Mouse (Mus musculus) MEL (cell line): ENCODE measurements around the gene Srrm3. TPM values are rescaled to one million over a fixed set of nuclear protein-coding genes. Genes with fewer than 3 reads are reported as not detected.

Experiments used
- DNase-seq: peaks from one replicate; pipeline ENCODE4 v3.0.0; 2011; ENCODE audit warnings: low read depth, low spot score
- H3K27ac ChIP-seq: 2 replicates; pipeline ENCODE4 v1.5.1; 2012; ENCODE audit warnings: low read depth, mild to moderate bottlenecking, control low read depth, low read length, moderate library complexity; ENCODE audit not compliant: control insufficient read depth
- H3K27me3 ChIP-seq, 2 experiments: fragments of 150-350 bp in 1 of 2; sonication (generic) in 1 of 2; 2 replicates each; pipeline ENCODE4 v1.6.1; 2012; ENCODE audit warnings: low read length in 2 of 2, mild to moderate bottlenecking in 2 of 2, improper control_type of control experiment in 1 of 2, moderate library complexity in 1 of 2; ENCODE audit not compliant: insufficient read depth in 2 of 2, control insufficient read depth in 1 of 2
- H3K36me3 ChIP-seq, 2 experiments: 2 replicates each; pipeline ENCODE4 v1.6.1; 2012 to 2014; ENCODE audit warnings: low read length in 2 of 2, improper control_type of control experiment in 1 of 2, inconsistent platforms in 1 of 2, mild to moderate bottlenecking in 1 of 2; ENCODE audit not compliant: insufficient read depth in 2 of 2, control insufficient read depth in 1 of 2
- H3K4me1 ChIP-seq, 2 experiments: fragments of 150-350 bp in 1 of 2; sonication (generic) in 1 of 2; 2 replicates each; pipeline ENCODE4 v1.6.1; 2012; ENCODE audit warnings: low read length in 2 of 2, improper control_type of control experiment in 1 of 2, mild to moderate bottlenecking in 1 of 2; ENCODE audit not compliant: insufficient read depth in 2 of 2, control insufficient read depth in 1 of 2
- H3K4me3 ChIP-seq, 2 experiments: fragments of 150-350 bp in 1 of 2; sonication (generic) in 1 of 2; 2 replicates each; pipeline ENCODE4 v1.5.1; 2012; ENCODE audit warnings: low read depth in 2 of 2, low read length in 2 of 2, mild to moderate bottlenecking in 2 of 2, moderate library complexity in 2 of 2, control low read depth in 1 of 2, improper control_type of control experiment in 1 of 2; ENCODE audit not compliant: control insufficient read depth in 1 of 2, insufficient read depth in 1 of 2
- H3K79me2 ChIP-seq: 2 replicates; pipeline ENCODE4 v1.6.1; 2012; ENCODE audit warnings: mild to moderate bottlenecking, low read length, moderate library complexity; ENCODE audit not compliant: control insufficient read depth, poor library complexity, insufficient read depth
- H3K9ac ChIP-seq: 2 replicates; pipeline ENCODE4 v1.6.1; 2012; ENCODE audit warnings: low read depth, mild to moderate bottlenecking, control low read depth, low read length, moderate library complexity; ENCODE audit not compliant: control insufficient read depth, poor library complexity, severe bottlenecking
- H3K9me3 ChIP-seq: fragments of 150-350 bp; sonication (generic); replicated peaks from 2 replicates; pipeline ENCODE4 v1.6.1; 2012; ENCODE audit warnings: mild to moderate bottlenecking, low read length, improper control_type of control experiment, moderate library complexity; ENCODE audit not compliant: insufficient read depth
- GABPA ChIP-seq: IDR thresholded peaks from 2 replicates; pipeline ENCODE4 v1.6.1; 2012; ENCODE audit warnings: low read depth, mild to moderate bottlenecking, inconsistent platforms, low read length, improper control_type of control experiment, moderate library complexity
- KAT2A ChIP-seq: conservative IDR thresholded peaks from 2 replicates; pipeline ENCODE4 v1.6.1; 2012; ENCODE audit warnings: low read depth, low read length, improper control_type of control experiment, inconsistent platforms
- MAZ ChIP-seq: IDR thresholded peaks from 2 replicates; pipeline ENCODE4 v1.6.1; 2012; ENCODE audit warnings: low read depth, mild to moderate bottlenecking, inconsistent platforms, low read length, improper control_type of control experiment
- MYC ChIP-seq: IDR thresholded peaks from 2 replicates; pipeline ENCODE4 v1.6.1; 2011; ENCODE audit warnings: low read depth, mild to moderate bottlenecking, low read length, improper control_type of control experiment, moderate library complexity
- NELFE ChIP-seq: IDR thresholded peaks from 2 replicates; pipeline ENCODE4 v1.6.1; 2011; ENCODE audit warnings: low read depth, low read length, improper control_type of control experiment
- RCOR1 ChIP-seq: IDR thresholded peaks from 2 replicates; pipeline ENCODE4 v1.6.1; 2012; ENCODE audit warnings: low read depth, mild to moderate bottlenecking, inconsistent platforms, low read length, improper control_type of control experiment
- SMC3 ChIP-seq: IDR thresholded peaks from 2 replicates; pipeline ENCODE4 v1.6.1; 2011; ENCODE audit warnings: low read depth, low read length, improper control_type of control experiment
- TCF12 ChIP-seq: IDR thresholded peaks from 2 replicates; pipeline ENCODE4 v1.6.1; 2014; ENCODE audit warnings: low read depth, mild to moderate bottlenecking, inconsistent platforms, low read length, improper control_type of control experiment, moderate library complexity
- USF1 ChIP-seq: IDR thresholded peaks from 2 replicates; pipeline ENCODE4 v1.6.1; 2014; ENCODE audit warnings: low read depth, mild to moderate bottlenecking, inconsistent platforms, low read length, improper control_type of control experiment, moderate library complexity
- USF2 ChIP-seq, 2 experiments: IDR thresholded peaks; 2 replicates each; pipeline ENCODE4 v1.6.1; 2011 to 2012; ENCODE audit warnings: improper control_type of control experiment in 2 of 2, low read length in 2 of 2, borderline replicate concordance in 1 of 2, inconsistent platforms in 1 of 2, low read depth in 1 of 2, mild to moderate bottlenecking in 1 of 2; ENCODE audit not compliant: insufficient read depth in 1 of 2
- ZC3H11A ChIP-seq: IDR thresholded peaks from 2 replicates; pipeline ENCODE4 v1.6.1; 2012; ENCODE audit warnings: low read depth, mild to moderate bottlenecking, inconsistent platforms, low read length, improper control_type of control experiment
- ZMIZ1 ChIP-seq: IDR thresholded peaks from 2 replicates; pipeline ENCODE4 v1.6.1; 2012; ENCODE audit warnings: low read depth, mild to moderate bottlenecking, inconsistent platforms, low read length, improper control_type of control experiment, moderate library complexity
- polyA plus RNA-seq, 2 experiments: library from polyadenylated mRNA; stranded (reverse) in 1 of 2; unstranded in 1 of 2; fragments of >175 nt in 1 of 2; fragments of >200 nt in 1 of 2; gene quantifications; 2 replicates each; pipeline versions ENCODE4 v1.2.1 to v1.2.4; 2012; ENCODE audit warnings: low replicate concordance in 2 of 2, low read depth in 1 of 2; ENCODE audit not compliant: insufficient read length in 2 of 2, insufficient read depth in 1 of 2, missing spikeins in 1 of 2
- total RNA-seq: library from RNA; depleted of rRNA; stranded (reverse); fragments of 300-350 nt; gene quantifications from 2 replicates; pipeline ENCODE4 v1.2.3, GENCODE M21; 2012

Gene Srrm3
- total and polyA plus RNA-seq, 3 experiments = not detected

DNA sequence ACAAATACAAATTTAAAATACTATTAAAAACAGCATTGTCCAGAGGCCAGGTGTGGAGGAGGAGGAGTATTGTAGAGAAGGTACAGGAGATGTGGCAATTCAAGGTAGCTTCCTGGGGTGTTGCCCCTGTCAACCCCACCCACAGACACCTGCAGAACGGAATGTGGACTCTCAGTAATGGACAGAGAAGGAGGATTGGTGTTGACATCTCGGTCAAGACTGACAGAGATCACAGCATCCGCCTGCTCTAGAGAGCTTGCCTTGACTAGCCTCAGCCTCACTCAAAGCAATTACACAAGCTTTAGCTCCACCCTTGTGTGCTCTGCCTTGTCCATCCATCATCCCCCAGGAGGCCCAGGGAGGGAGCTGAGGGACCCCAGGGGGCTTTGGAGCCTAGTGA, 84.2 kb downstream of the Srrm3 start:
- Histone ChIP-seq H3K9ac (no peak overlapping the region), H3K27me3 (no peaks in the 10 kb centered on the region; a peak in 1 of 4 replicates), H3K4me3 (no peak overlapping the region), H3K36me3 (no peaks in the 10 kb centered on the region), H3K4me1 (no peaks in the 10 kb centered on the region), H3K9me3 (no peaks in the 10 kb centered on the region), H3K27ac (no peak overlapping the region), H3K79me2 (no peaks in the 10 kb centered on the region)
- no peak for DNase-seq
- no peak for TF ChIP-seq RCOR1
- no peak for TF ChIP-seq MYC
- no peak for TF ChIP-seq SMC3
- no peak for TF ChIP-seq USF1
- TF ChIP-seq, all 39 proteins: peak for 0

DNA sequence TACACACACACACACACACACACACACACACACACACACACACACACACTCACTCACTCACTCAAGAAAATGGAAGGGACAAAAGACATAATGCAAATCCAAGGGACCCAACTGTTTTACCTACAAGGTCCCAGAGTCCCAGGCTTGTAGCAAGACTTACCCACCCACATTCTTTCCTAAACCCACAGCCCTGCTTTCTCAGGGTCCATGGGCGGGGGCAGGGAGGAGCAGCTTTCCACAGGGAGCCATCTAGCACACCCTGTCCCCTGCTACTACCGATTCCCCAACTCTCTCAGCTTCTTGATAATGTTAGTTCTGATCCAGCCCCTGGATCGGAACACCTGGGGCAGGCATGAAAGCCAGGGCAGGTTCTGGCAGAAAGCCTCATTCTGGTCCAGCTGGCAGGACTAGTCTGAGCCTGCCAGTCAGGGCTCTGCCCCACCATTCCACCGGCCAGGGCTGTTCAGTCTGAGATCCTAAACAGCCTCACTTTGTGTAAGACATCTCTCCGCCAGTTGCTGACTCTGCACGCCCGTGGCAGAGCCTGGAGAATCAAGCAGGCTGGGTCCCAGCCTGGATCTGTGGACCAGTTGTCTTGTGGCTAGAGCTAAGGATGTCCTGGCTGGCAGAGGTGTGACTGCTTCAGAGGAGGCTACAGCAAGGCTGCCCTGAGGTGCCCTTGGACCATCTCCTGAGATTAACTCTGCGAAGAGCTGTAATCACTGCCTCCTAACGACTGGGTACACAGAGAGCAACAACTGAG, 86.1 kb downstream of the Srrm3 start:
- no peak for DNase-seq
- Histone ChIP-seq H3K9ac (no peak overlapping the region), H3K27me3 (no peaks in the 10 kb centered on the region; a peak in 1 of 4 replicates), H3K27ac (no peak overlapping the region), H3K9me3 (no peaks in the 10 kb centered on the region), H3K79me2 (no peaks in the 10 kb centered on the region), H3K4me3 (no peak overlapping the region), H3K36me3 (no peaks in the 10 kb centered on the region), H3K4me1 (no peaks in the 10 kb centered on the region)
- TF ChIP-seq USF2 (IDR thresholded peaks at IDR 0.05; ENCODE audit: borderline replicate concordance in 1 of 2, insufficient read depth in 1 of 2, low read depth in 1 of 2, low read length in 2 of 2) (no peak), GABPA (no peak), USF1 (no peak), ZC3H11A (no peak), RCOR1 (no peak), MYC (no peak), NELFE (no peak), MAZ (no peak)

DNA sequence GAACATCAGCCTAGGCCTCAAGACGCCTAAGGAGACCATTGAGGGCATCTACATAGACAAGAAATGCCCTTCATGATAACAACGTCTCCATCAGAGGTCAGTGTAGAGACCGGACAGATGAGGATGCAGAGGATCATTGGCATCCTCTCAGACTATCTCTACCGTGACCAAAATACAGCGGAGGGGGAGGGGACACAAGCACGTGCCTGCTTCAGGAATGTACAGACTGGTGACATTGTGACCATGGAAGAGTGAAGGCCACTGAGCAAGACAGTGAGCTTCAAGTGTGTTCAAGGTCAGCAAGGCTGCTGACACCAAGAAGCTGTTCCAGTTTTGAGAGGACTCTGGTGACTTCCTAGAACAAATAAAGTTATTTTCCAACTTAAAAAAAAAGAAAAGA, 88.3 kb downstream of the Srrm3 start:
- no peaks in the 10 kb centered on the region for H3K4me1 ChIP-seq
- no peak for TF ChIP-seq TCF12
- no peak for TF ChIP-seq KAT2A
- TF ChIP-seq ZMIZ1 = no peak
- no peak for TF ChIP-seq MAZ
- TF ChIP-seq RCOR1 = no peak
- no peak overlapping the region for H3K4me3 ChIP-seq
- no peaks in the 10 kb centered on the region for H3K36me3 ChIP-seq
- no peaks in the 10 kb centered on the region for H3K79me2 ChIP-seq
- no peak overlapping the region for H3K9ac ChIP-seq
- H3K9me3 ChIP-seq = no peaks in the 10 kb centered on the region
- H3K27me3 ChIP-seq = no peaks in the 10 kb centered on the region
- DNase-seq = no peak
- H3K27ac ChIP-seq = no peak overlapping the region
